Mouse (Mus musculus): Measurements from ENCODE around the gene Zbtb38.

Gene Zbtb38

GRCm38 (mm10) chr9:96752603-96753114, at the start of gene Zbtb38:
TSS of gene Zbtb38 (minus strand) at chr9:96752831.
- DNase-seq = peak; percentile 45

DNA sequence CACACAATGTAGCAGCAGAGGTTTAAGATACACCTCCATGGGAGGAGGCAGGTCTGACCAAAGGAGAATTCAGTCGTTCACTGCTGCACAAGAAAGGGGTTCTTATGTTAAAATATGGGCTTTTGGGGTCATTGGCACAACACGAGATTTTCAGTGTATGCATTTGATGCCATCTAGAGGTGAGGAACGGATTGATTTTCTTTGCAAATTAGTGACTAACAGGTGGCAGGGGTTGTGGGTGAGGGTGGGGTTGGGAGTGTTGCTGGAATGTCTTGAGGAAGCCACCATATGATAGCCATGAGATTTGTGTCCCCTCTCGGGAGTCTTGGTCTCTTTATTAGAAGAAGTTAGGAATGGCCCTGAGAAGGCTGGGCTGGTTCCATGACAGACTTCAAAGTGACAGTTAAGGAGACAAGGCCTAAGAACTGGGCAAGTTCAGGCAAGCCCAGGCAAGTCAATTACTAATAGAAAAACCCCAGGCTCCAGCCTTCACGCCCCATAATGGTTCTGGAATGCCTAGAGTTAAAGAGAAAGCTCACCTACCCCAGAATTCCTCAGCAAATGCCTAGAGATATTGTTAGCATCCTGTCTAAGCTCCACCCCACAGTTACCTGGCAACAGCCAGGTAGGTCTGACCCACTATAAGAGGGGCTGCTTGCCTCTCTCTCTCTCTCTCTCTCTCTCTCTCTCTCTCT, 47.6 kb upstream of the Zbtb38 start:
- no peak for DNase-seq

DNA sequence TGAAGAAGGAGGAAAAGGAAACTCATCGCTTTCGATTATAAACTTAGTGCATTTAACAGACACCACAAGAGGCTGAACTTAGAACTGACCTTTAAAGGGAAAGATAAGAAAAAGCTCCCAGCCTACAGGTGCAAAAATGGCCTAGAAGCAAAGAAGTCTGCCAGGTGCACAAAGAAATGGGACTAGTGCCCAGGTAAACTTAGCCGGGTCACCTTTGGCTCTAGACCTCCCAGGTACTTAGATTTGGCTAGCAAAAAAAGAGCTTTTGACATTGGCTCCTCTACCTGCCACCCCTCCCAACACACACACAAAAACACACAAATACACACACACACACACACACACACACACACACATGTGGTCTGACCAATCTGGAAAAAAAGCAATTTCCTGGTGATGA, 44.7 kb upstream of the Zbtb38 start:
- DNase-seq = no peak

GRCm38 (mm10) chr9:96795399-96795928, 42.8 kb upstream of the Zbtb38 start:
- peak; percentile 35 for DNase-seq

GRCm38 (mm10) chr9:96794601-96795000, 42.0 kb upstream of the Zbtb38 start:
- DNase-seq = no peak

DNA sequence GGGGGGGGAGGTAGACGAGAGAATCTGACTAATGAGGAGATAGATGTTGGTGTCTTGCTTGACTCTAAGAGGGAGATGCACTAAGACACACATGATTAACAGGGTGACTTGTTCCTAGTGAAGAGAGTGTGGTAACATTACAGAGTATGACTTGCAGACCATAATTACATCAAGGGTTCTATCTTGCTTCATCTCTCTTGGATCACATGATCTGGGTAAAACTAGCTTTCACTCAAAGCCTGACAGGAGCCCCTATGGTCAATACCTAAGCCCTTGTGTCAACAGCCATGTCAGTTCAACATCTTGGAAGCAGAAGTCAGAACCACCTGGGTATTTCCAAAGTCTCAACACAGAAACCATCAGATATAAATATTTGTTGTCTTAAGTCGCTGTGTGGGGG, 39.9 kb upstream of the Zbtb38 start:
- DNase-seq = no peak

- no peak for DNase-seq
Observed at GRCm38 (mm10) chr9:96790389-96791007, 37.9 kb upstream of the Zbtb38 start.

DNA sequence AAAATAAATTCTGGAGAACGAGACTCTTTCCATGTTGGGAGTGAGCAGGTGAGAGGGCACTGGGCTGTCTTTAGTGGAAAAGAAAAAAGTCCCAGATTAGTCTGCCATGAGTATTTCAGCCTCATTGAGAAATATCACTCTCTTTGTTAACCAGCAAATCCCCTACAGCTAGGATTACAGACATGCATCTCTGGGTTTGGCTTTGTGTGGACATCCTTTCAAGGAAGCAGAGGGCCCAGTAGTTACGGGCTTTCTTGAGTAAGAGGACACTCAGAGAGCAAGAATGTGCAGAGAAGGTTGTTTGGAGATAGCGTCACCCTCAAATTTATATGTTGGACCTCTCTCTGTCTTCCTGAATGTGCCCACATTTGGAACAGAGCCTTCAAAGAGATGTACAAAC, 37.3 kb upstream of the Zbtb38 start:
- DNase-seq = no peak

DNA sequence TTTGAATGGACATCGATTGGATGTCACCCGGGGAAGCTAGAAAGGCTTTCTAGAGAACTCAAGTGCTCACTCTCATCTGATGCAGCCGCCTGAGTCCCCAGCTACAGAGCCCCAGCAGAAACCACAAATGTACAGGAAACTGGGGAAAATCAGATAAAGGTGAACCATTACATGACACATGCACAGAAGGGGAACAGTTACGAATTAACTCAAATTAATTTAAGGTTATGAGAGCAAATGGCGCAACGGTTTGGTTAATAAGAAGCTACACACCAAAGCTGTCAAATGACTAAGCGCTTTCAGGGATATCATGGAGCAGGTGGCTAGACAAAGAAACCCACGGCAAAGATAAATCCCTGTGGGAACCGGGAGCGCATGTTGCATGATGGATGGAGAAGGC, 35.2 kb upstream of the Zbtb38 start:
- no peak for DNase-seq

DNA sequence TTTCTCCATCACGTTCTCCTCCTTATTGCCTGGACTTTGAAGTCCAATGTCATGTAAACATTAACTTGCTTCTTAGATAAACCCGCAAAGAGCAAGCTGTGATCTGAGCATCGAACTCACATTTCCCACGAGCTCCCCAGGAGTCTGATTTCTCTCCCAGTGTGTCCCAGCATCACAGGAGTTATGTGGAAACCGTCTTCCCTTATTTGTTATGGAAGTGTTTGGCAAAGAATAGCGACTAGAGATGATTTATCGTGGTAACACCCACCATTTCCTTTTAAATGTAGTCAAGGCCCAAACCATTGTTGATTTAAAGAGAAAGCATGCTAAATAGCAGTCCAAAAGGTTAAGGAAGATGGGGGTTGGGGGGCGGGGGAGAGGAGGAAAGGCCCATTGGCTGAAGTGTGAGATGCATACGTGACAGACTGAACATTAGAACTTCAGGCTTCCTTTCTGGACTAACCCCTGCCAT, 33.3 kb upstream of the Zbtb38 start:
- no peak for DNase-seq

- no peak for DNase-seq
Observed at GRCm38 (mm10) chr9:96785187-96785586, 32.6 kb upstream of the Zbtb38 start.

GRCm38 (mm10) chr9:96783667-96784066, 31.0 kb upstream of the Zbtb38 start:
- no peak for DNase-seq

DNA sequence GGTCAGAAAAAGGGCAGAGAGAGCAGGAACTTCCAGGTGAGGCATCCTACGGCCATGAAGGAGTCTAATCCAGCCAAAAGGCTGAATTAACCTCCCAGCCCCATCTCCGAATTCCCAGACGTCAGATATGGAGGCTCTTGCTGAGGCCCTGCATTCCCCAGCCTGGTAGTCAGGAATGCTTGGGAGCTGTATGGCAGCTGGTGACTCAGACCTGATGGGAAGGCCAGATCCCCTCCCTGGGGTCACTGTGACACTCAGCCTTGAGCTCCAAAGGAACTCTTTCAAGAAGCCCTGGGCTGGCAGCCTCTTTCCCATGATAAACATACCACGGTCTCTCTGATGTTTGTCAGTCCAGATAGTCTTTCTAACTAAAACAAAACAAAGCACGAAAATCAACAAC, 30.6 kb upstream of the Zbtb38 start:
- no peak for DNase-seq

DNA sequence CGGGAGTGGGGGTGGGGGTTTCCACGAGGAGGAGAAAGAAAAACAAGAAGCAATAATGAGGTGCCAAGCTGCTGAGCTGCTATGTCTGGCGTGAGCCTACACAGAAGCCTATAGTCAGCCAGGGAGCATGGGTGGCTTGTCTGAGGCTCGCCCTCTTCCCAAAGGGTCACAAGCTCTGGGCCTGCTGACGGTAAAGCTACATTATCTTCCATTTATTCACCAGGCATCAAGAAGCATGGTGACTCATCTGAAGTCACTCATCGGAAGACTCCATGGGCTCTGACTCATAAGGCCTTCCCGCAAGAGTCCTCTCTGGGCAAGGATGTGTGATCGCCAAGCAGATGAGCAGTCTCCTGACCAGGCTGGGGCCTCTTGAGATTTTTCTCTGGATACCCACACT, 29.4 kb upstream of the Zbtb38 start:
- DNase-seq = no peak

DNA sequence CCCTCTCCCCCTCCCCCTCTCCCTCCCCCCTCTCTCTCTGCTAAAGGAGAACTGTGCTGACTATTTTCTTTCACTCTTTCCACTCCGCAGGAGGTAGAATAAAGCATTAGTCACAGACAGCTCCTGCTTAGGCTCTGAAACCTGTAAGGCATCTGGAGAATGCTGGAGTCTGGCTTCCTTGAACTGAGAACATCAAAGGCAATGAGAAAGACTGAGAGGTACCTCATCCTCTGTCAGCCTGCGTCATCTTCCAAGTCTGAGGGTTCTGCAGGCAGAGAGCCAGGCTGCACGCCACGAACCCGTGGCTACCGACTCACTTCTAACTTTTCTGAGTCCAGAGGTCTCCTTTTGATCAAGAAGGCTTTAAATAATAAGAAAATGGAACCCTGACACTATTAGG, 20.5 kb upstream of the Zbtb38 start:
- DNase-seq = no peak

DNA sequence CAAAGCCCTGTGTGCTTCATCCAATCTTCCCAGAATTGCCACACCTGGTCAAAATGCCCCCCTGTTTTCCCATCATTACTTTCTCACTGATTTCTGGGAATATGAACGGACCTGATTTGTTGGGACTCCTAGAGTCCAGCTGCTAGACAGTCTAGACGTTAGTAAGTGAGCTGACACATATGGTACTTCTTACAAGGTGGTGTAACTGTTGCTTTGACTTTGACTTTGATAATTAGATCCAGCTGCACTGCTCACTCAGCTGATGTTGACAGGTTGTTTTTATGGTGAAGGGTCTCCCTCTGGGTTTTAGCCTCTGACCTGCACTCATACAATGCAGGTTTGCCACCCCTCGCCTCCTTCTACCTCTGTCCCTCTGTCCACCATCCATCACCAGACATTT, 17.8 kb upstream of the Zbtb38 start:
- no peak for DNase-seq

DNA sequence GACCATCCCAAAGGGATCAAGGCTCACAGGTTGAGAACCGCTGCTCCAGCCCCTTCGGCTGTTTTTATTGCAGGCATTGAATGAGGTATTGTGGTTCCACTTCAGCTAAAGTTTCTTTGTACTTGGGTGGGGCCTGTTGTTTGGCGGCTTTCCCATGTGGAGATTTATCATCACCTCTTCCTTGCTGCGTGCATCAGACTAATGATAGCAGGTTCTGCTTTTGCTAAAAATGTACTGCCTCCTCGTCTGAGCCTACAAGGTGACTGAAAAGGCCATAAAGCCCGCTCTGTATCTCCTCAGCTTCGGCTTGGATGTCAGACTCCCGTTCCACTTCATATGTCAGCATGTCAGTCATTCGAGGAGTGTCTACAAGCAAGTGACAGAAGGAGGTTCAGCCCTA, 17.0 kb upstream of the Zbtb38 start:
- DNase-seq = no peak

GRCm38 (mm10) chr9:96767874-96768273, 15.2 kb upstream of the Zbtb38 start:
- DNase-seq = no peak

GRCm38 (mm10) chr9:96766078-96766477, 13.4 kb upstream of the Zbtb38 start:
- DNase-seq = no peak

DNA sequence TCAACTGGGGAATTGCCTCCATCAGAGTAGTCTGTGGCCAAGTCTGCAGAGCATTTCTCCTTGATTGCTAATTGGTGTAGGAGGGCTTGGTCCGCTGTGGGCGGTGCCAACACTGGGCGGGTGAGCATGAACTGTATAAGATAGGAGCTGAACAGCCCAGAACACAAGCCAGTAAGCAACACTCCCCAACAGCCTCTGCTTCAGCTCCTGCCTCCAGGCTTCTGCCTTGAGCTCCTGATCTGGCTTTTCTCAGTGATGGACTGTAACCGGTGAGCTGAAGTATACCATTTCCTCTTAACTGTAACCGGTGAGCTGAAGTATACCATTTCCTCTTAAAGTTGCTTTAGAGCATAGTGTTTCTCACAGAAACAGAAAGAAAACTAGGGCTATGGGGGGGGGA, 12.8 kb upstream of the Zbtb38 start:
- DNase-seq = no peak

- DNase-seq = no peak
Observed at GRCm38 (mm10) chr9:96763847-96764631, 11.4 kb upstream of the Zbtb38 start.

DNA sequence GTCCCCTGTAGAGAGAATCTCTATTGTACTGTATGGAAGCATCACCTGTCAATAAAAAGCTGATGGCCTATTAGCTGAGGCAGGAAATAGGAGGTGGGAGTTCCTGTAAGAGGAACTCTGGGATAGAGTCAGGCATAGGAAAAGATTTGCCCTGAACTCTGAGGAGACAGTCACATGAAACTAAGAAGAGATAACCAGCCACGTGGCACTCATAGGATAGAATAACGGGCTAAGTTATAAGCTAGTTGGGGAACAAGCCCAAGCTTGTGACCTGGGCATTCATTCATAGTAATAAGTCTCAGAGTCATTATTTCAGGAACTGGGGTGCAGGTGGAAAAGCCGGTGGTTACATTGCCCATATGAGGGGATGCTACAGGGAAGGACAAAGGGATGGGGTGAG, 10.4 kb upstream of the Zbtb38 start:
- no peak for DNase-seq
